Mouse (Mus musculus) gastrocnemius, postnatal 4 days (tissue): ENCODE results near the gene Dcun1d4. TPM values are rescaled to one million over a fixed set of nuclear protein-coding genes. Genes with fewer than 3 reads are reported as not detected.
"Not testable (repeated sequence)": the region's sequence is repeated elsewhere in the genome, so short reads cannot be mapped to it uniquely, and the experiment has no call there.

ENCODE experiments used
- DNase-seq, 2 experiments: peaks; one replicate each; pipeline ENCODE4 v3.0.0; 2021 to 2022; ENCODE audit warnings: low spot score in 2 of 2, mixed read lengths in 2 of 2
- total RNA-seq, 2 experiments: library from RNA; stranded (reverse); gene quantifications; 2 replicates each; pipeline ENCODE4 v1.2.3; 2021

The Dcun1d4 gene
- total RNA-seq, 2 experiments from 2014 or later: 13.2 to 17.5 TPM

GRCm38 (mm10) chr5:73544111-73544753 lies 63.4 kb downstream of the Dcun1d4 start:
- no peak for DNase-seq

- no peak for DNase-seq
These were observed 64.8 kb downstream of the Dcun1d4 start for GRCm38 (mm10) chr5:73545641-73546040.

DNA sequence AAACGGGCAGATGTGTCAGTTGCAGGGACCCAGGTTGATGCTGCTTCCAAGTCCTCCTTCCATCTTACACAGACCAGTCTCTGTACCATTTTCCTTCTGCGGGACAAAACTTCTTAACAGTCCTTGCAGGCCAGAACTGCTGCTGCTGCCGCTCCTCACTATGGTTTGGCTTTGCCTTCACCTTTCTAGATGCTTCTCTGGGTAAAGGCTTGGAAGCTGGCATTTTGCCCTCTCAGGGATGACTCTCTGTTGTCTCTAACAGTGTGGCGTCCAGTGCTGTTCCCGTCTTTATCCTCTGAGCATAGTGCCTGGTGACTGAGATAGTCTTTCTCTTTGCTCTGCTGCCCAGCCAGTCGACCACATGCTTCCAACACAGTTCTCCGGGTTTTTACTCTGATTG lies 66.5 kb downstream of the Dcun1d4 start:
- no peak for DNase-seq

- DNase-seq: no peak
These were observed 67.4 kb downstream of the Dcun1d4 start for GRCm38 (mm10) chr5:73548237-73548636.

DNA sequence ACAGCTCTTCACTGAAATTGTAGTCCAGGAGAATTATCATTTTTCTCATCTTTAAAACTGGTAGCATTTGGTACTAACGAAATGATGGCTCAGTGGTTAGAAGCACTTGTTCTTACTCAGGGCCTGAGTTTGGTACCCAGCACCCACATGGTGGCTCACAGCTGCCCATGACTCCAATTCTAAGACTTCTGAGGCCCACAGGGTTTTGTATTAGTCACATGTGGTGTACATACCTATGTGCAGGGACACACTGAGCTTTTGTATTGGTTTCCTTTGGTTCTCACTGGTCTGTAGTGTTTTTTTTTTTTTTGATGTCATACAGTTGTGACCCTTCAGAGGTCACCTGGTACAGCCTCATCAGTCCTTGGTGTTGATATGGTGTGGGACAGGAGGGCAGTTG lies 68.0 kb downstream of the Dcun1d4 start:
- DNase-seq: no peak

DNA sequence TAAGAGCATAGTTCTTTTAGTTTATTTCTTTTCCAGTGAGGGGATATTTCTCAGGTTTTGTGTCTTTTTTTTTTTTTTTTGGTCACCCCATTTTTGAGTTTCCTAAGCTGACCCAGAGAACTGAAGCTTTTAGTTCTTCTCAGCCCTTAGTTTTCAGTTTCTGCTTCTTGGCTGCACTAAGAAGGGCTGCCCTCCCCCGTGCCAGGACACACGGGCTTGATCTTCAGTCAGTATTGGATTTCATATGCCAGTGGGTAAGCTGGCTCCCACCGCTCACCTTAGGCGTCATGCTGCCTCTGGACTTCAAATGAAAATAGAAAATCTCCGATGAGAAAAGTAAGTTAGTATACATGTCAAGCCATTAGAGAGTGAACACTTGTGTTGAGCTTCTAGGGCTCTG lies 71.0 kb downstream of the Dcun1d4 start:
- no peak for DNase-seq

GRCm38 (mm10) chr5:73553903-73554302 lies 73.1 kb downstream of the Dcun1d4 start:
- no peak for DNase-seq

DNA sequence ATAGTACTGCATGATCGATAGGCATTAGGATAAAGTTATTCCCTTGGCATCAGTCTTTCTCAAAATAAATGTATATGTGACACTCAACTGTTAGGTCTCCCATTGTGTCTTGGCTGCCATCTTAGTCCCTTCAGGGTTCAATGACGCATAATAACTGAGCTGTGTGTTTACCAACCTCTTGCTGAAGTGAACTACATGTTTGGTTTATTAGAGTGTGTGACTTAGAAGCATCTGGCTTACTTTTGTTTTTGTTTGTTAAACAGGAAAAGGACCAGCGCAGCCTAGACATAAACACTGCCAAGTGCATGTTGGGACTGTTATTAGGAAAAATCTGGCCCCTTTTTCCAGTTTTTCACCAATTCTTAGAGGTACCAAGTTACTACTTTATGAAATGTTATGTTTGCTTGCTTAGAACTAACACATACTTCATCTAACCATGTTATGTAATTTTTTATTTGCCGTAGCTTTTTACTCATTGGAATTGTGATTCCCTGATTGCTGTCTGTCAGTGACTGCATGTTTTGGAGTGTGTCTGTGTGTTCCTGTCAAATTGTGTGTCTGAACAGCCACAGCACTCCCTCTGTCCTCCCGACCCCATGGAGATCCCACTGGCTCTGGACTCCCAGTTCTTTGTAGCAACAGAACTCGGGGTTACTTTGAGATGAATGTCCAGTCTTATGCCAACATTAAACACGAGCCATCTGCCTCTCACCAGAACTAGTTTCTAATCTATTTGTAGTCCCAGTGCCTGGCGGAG lies 74.5 kb downstream of the Dcun1d4 start:
- no peak for DNase-seq

GRCm38 (mm10) chr5:73556733-73557425 lies 76.1 kb downstream of the Dcun1d4 start:
- DNase-seq: no peak

DNA sequence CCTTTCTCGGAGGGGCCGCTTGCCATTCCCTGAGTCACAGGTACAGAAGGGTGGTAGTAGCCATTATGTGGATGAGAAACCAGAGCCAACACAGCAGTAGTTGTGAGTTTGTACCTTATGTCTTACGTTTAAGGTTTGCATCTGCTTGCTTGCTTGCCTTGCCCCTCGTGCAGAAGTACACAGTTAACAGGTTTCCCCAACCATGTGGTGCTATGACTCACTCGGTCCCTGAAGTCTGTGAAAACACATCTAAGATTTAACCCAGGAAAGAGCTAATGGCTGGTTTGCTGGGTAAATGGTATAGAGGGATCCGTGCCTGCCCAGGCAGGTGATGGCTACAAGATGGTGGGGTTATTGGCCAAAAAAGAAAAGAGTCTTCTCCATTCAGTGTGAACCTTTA lies 78.0 kb downstream of the Dcun1d4 start:
- no peak for DNase-seq

GRCm38 (mm10) chr5:73564038-73564437 lies 83.2 kb downstream of the Dcun1d4 start:
- no peak for DNase-seq

- DNase-seq: no peak
These were observed 85.3 kb downstream of the Dcun1d4 start for GRCm38 (mm10) chr5:73566119-73566518.

GRCm38 (mm10) chr5:73566892-73567291 lies 86.1 kb downstream of the Dcun1d4 start:
- no peak for DNase-seq

GRCm38 (mm10) chr5:73569181-73569580 lies 88.4 kb downstream of the Dcun1d4 start:
- no peak for DNase-seq

GRCm38 (mm10) chr5:73571395-73572156 lies 90.8 kb downstream of the Dcun1d4 start:
- DNase-seq: no peak

- DNase-seq: no peak
These were observed 92.0 kb downstream of the Dcun1d4 start for GRCm38 (mm10) chr5:73572846-73573245.

- no peak for DNase-seq
These were observed 93.0 kb downstream of the Dcun1d4 start for GRCm38 (mm10) chr5:73573789-73574188.

DNA sequence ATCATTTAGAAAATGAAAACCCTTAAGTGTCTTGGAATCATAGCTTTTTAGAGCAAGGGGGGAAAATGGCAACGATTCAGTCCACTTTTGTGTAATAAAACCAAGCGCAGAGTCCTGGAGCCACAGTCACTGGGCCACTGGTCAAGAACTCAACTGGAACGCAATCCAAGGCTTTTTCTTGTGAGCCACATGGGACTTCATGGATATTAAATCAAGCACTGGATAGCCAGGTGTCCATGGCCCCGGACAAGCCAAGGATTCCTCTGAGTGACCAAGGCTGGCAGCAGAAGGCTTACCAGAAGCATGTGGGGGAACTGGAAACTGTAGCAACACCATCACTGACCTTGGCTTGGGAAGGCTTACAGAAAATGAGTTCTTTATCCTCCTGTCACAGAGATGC lies 93.8 kb downstream of the Dcun1d4 start:
- peak in 1 of 2 experiments; percentile 40 for DNase-seq

DNA sequence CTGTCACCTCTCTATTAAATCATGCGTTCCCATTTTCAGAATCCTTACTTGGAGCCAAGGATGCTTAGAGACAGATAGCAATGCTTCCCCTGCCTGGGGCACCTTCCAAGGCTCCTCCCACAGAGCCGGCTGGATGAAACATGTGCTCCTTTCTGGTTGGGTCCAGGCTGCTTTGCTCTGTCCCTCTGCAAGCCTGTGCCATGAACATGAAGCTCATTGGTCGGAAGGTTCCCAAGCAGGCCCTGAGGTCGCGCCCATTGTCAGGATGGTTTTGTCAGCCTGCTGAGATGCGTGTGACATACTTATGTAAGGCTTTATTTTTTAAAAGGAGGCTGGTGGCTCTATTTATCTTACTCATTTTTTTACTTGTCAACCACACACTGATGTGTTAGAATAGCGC lies 95.9 kb downstream of the Dcun1d4 start:
- DNase-seq: no peak

- no peak for DNase-seq
These were observed 97.3 kb downstream of the Dcun1d4 start for GRCm38 (mm10) chr5:73578131-73578530.

GRCm38 (mm10) chr5:73584011-73584410 lies 103.2 kb downstream of the Dcun1d4 start:
- DNase-seq: not testable (repeated sequence)
